Mouse (Mus musculus): ENCODE results near the gene Gbx1.

- TF ChIP-seq POLR2A (IDR thresholded peaks at IDR 0.05; ENCODE audit: low read depth, low read length) (no peak), CTCF (IDR thresholded peaks at IDR 0.05; ENCODE audit: extremely low read depth, insufficient read length, insufficient replicate concordance, low read depth, low read length) (no peak)
These were observed 24.2 kb downstream of the Gbx1 start for GRCm38 (mm10) chr5:24502786-24503185.
